Mouse (Mus musculus): ENCODE measurements around the gene Serf2.
"Not testable (repeated sequence)": the region's sequence is repeated elsewhere in the genome, so short reads cannot be mapped to it uniquely, and the experiment has no call there.

Serf2 gene

DNA sequence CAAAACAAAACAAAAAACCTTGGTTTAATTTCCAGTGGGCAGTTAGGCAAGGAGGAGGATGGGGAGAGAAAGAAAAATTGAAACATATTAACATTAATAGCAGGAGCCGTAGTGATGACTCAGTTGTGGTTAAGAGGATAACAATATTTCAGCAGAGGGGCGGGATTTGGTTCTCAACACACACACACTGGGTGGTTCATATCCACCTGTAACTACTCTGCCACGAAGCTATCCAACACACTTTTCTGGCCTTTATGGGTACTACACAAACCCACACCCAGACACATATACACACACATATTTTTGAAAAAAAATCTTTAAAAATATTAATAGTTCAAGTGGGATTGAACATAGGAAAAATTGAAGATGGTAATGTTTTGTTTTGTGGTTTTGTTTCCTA, 2.0 kb upstream of the Serf2 start:
- DNase-seq (ENCODE audit: low spot score in 2 of 2): no peak

DNA sequence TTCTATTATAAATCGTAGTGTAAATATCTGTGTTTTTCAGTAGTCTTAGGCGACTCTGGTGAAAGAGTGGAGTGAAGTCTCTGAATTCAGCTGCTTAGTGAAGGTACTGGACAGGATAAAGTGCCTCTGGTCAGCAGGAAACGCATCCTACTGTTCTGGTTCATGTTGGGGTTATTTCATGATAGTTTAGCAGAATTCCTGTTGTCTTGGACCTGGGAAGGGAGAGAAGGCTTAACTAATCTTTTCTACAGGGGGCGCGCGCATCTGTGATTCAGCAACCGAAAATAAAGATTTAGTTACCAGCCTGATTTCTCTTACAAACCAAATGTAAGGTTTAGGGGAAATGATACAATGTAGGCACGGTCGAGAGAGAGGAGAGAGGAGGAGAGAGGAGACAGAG, 859 bp upstream of the Serf2 start:
- peak; percentile 20 to 52 for DNase-seq (ENCODE audit: low spot score in 2 of 2)

DNA sequence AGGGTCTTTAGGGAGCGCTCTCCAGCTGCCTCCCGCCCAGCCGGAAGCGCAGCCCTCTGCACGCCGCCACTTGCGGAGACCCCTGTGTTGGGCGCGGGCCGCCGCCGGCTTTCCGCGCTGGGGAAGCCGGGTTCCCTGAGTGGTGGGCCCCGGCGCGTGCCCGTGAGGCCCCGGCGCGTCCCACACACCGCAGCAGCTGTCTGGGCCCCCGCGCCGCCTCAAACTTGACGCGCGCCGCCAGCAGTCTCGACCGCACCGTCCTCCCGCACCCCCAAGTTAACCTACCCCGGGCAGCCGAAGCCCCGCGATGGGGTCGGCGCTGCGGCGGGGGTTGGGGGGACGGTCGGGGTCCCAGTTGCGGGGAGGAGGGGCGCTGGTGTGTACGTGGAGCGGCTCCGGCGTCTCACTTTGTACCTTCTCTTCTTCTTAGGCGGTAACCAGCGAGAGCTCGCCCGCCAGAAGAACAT, 583 bp downstream of the Serf2 start:
- DNase-seq (ENCODE audit: low spot score in 2 of 2): no peak

DNA sequence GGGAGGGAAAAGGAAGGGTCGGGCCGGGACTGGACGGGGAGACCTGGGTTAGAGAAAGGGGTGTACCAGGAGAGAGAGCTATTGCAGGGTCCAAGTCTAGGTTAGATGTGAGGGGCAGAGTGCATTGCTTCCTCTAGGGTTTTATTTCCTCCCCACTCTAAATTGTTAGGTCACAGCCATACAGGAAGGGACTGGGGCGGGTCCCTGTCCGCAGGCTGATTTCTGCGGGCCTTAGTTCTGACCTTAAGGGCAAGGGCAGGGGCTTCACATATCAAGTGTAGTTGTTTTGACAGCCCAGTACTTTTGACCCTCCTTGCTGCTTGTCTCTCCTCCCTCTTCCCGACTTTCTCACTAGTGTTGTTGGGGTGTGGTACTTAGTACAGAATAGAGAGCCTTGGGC, 1.1 kb downstream of the Serf2 start:
- DNase-seq (ENCODE audit: low spot score in 2 of 2): no peak

DNA sequence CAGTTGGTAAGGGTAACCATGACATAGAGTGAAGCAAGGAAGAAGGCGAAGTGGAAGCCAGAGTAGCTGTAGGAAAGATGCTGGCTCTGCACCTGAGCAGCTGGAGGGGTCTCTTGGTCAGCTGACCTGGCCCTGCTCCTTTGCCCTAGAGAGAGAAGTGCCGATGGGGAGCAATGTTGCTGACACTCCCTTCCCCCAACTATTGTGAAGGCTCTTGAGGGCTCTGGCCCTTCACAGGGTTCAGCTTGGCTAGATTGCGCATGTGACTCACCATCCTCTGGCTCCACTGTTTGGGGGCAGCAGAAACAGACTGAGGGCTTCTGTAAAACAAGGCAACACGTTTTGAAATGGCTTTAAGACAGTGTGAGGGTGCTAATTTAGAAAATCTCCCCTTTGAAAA, 3.4 kb downstream of the Serf2 start:
- DNase-seq (ENCODE audit: low spot score in 2 of 2): no peak

DNA sequence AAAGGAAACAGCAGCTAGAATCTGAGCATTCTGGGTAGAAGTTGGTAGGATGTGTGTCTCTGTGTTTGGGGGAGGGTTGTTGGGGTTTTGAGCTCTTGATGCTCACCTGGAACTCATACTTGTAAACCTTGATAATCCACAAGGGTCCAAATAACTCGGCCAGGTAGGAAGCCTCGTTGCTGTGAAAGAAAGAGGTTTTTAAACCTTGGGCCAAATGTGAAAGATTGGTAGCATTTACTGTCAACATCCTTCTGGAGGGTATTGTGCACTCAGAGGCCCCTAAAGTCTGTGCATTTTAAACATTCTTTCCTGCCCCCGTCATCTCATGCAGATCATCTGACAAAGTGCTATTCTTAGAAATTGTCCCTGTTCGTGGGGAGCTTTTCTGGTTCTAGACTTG, 4.0 kb downstream of the Serf2 start, which contains the start of gene Hypk:
Gene Hypk (plus strand): TSS at position 301 of the 400 bp plus-strand sequence.
- no peak for DNase-seq (ENCODE audit: low spot score in 2 of 2)

DNA sequence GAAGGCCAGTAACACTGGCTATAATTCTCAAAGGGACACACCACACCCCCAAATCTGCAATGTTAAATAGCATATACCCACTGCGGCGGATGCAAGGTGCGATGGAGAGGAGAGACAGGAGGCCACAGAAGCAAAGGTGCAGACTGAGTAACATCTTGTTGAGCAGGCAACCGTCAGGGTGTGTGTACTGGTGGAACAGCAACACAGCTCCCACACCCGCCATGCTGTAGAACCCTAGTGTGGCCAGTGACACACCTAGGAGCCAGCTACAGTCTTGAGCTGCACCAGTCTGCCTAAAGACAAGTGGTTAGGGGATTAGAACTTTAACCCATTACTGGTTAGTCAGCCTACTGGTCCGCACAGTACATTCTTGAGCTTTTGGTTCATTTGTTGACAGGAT, 4.9 kb downstream of the Serf2 start:
- DNase-seq (ENCODE audit: low spot score in 2 of 2): no peak

DNA sequence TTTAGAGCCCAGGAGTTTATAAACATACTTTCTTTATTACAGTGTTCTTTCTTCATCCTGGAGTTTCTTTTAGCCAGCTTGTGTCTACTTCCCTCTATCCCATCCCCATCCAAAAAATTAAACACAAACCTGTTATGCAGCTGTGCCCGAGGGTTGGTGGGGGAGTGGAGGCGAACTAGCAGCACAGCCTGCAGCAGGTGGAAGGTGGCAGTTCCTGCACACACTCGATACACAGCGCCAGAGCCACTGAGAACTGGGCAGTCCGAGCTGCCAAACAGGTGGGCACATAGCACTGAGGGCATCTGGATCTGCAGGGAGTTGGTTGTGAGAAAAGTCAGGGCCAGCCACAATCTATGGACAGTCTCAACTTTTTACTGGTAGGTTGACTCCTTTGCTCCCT, 6.5 kb downstream of the Serf2 start:
- no peak for DNase-seq (ENCODE audit: low spot score in 2 of 2)

DNA sequence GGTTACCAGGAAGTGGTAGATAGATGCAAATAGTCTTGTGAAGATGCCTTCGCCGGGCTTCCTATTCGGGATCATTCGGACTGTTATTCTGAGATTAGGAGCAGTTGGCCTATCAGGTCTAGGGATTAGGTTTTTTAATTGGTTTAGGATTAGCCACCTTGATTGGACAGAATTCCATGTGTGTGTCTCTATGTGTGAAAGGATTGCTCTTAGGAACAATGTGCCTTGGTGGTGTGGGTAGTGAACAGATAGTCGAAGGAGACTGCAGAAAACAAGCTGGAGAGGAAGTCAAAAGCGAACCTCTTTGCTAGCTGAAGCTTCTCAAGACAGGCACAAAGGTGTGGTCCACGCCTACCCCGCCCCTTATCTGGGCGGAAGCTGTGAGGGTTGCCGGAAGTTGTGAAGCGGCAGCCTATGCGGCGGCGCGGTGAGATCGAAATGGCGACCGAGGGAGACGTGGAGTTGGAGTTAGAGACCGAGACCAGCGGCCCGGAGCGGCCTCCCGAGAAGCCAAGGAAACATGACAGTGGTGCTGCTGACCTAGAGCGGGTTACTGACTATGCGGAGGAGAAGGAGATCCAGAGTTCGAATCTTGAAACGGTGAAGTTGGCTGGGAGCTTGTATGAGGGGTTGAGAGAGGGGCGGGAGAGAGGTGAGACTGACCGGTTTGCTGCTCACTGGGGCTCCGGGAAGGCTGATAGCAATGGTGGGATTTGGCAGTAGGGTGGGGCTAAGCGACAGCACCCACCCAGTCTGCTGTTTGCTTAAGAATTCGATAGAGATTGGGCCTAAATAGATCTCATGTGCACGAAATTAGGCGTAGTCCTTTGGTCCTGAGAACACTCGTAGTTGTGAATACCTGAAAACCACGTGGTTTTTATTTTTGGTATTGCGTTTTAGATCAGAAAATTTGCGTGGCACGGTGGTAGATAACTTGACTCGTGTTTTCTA, 8.0 kb downstream of the Serf2 start, which contains the start of gene Serinc4:
Gene Serinc4 (minus strand): TSS at position 90 of the 951 bp plus-strand sequence.
- DNase-seq (ENCODE audit: low spot score in 2 of 2): peak; percentile 82 to 83

DNA sequence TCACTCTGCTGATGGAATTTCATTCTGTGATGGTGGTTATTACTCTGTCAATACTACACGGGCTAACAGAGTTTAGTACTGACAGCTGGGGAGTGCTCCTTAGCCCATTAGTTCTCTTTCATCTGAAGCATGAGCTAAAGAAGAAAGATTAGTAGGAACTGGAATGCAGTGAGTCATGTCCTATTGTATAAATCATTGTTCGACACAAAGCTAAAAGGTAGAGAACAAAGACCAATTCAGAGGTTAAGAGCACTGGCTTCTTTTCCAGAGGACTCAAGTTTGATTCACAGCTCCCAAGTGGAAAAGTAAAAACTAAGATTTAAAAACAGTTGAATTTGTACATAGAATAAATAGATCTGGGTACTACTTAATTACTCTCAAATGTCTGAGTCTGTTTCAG, 11.1 kb downstream of the Serf2 start:
- no peak for DNase-seq (ENCODE audit: low spot score in 2 of 2)

DNA sequence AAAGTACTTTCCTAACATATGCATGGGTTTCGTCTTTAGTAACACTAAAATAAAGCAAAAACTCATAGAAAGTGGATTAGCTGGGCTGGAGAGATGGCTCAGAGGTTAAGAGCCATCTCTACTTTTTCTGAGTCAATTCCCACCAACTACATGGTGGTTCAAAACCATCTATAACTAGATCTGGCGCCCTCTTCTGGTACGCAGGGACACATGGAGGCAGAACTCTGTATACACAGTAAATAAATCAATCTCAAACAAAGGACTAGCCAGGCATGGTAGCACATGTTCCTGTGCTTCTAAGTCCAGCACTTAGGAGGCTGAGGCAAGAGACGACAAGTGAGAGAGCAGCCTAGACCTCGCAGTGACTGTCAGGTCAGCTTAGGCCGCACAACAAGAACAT, 20.0 kb downstream of the Serf2 start:
- not testable (repeated sequence) for DNase-seq (ENCODE audit: low spot score in 2 of 2)

DNA sequence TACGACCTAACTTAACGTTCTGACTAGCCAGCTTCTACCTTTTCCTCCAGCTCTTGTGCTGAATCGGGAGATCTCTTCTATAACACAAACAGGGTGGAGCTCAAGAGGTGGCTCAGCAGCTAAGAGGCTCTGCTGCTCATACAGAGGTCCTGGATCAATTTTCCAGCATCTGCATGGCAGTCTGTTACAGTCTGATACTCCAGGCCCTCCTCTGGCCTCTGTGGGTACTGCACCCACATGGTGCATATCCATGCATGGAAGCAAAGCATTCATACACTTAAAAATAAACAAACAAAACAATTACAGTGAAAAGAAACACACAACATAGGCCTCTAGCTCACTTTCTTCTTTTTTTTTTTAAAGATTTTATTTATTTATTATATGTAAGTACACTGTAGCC, 23.8 kb downstream of the Serf2 start:
- DNase-seq (ENCODE audit: low spot score in 2 of 2): not testable (repeated sequence)

DNA sequence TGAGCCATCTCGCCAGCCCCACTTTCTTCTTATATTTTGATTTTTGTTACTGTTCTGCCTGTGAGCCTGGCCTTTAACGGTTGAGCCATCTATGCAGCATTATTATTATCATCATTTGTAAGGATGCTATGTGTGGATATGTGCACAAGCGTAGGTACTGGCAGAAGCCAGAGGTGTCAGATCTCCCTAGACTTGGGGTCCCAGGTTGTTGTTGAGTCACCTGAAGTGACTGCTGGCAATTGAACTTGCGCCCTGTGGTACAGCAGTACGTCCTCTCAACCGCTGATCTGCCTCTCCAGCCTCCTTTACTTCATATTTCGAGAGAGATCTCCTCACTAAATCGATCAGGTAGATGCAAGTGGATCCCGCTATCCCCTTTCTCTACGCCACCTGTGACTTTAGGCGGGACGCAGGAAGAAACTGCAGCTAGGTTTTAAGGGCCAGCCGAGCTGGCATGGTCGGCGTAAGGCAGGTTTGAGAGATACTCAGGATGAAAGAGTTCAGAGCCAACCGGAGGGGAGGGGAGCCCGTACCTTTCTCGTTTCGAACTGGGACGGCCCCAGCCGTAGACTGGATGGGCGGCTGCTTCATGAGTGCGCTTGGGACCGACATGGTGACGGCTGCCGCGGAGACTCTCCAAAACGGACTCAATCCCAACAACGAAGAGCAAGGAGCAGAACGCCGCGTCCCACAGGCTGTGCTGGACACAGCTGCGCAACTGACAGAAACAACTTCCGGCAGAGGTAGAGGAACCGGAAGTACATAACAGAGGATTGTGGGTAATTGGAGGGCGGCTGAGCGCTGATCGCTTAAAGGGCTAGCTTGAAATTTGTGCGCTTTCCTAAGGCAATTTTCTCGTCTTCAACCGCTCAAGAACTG, 24.5 kb downstream of the Serf2 start, which contains the start of gene Mfap1b:
Gene Mfap1b (minus strand): TSS at position 767 of the 879 bp plus-strand sequence.
- DNase-seq (ENCODE audit: low spot score in 2 of 2): peak; percentile 66 to 72

DNA sequence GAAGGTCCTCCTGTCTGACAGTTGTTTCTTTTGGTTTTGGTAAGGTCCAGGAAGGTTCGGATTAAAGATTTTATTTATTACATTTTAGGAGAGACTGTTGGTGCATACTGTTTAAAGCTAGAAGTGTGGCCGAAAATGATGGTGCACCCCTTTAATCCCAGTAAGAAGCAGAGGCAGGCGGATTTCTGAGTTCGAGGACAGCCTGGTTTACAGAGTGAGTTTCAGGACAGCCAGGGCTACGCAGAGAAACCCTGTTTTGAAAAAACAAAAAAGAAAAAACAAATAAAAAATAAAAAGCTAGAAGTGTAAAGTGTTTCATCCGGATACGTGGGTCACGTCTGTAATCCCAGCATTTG, 25.2 kb downstream of the Serf2 start:
- DNase-seq (ENCODE audit: low spot score in 2 of 2): no peak

DNA sequence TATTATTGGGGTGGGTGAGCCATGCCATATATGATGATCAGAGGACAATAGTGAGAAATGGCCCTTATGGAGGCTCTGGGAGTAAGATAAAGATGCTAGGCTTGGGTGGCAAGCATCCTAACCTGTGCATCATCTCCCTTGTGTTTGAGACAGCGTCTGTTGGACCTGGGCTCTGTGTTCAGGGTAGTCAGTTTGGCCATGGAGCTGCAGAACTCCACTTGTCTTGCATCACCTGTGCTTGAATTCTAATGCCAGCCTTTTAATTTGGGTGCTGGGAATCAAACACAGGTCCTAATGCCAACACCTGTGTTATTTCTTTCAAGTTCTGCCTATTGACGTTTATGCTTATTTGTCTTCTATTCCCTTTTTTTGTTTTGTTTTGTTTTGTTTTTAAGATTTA, 26.3 kb downstream of the Serf2 start:
- DNase-seq (ENCODE audit: low spot score in 2 of 2): not testable (repeated sequence)

DNA sequence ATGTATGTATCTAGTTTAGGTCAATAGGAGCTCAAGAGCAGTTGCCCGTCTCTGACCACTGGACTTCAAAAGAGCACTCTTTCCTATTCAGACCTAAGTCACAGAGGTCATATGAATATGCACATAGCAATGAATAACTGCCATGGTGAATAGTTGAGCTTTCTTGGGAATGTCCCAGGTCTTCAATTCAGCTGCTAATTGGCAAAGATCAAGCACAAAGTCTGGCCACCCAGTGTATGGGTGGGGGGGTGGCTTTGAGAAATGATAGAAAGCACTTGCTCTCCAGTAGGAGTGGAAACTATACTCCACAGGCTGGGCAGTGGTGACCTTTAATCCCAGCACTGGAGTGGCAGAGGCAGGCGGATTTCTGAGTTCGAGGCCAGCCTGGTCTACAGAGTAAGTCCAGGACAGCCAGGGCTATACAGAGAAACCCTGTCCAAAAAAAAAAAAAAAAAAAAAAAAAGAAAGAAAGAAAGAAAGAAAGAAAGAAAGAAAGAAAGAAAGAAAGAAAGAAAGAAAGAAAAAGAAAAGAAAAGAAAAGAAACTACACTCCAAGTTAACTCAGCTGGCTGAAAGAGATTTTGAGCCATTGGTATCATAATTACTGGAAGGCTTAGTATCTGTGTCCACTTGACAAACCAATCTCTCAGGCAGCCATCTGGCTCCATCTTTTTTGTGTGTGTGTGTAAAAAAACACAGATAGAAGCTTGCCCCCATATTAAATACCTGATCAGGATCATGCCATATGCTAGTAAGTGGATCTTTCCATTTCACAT, 28.7 kb downstream of the Serf2 start:
- no peak for DNase-seq (ENCODE audit: low spot score in 2 of 2)

DNA sequence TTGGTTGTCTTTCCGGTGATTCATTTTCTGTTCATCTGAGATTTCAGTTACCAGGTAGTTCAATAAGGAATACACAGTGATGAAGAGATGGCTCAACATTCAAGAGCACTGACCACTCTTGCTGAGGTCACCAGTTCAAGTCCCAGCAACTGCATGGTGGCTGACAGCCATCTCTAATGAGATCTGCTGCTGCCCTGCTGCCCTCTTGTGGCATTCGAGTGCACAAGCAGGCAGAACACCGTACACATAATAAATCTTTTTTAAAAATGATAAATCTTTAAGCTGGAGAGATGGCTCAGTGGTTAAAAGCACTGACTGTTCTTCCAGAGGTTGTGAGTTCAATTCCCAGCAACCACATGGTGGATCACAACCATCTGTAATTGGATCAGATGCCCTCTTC, 31.5 kb downstream of the Serf2 start:
- DNase-seq (ENCODE audit: low spot score in 2 of 2): peak in 1 of 2 experiments; percentile 49

DNA sequence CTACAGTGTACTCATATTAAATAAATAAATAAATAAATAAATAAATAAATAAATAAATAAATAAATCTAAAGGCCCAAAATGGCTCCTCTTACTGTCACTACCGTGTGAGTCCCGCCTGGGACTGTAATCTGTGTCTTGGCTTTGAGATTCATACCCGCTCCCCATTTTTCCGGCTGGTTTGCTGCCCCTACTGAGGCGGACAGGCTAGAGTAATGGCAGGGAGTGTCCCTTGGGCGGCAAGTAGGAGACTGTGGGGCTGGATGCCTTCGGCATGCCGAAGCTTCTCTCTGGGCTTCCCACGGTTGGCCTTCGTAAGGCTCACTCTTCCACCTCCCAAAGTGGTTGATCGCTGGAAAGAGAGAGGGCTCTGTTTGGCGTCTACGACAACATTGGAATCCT, 31.9 kb downstream of the Serf2 start:
- not testable (repeated sequence) for DNase-seq (ENCODE audit: low spot score in 2 of 2)

DNA sequence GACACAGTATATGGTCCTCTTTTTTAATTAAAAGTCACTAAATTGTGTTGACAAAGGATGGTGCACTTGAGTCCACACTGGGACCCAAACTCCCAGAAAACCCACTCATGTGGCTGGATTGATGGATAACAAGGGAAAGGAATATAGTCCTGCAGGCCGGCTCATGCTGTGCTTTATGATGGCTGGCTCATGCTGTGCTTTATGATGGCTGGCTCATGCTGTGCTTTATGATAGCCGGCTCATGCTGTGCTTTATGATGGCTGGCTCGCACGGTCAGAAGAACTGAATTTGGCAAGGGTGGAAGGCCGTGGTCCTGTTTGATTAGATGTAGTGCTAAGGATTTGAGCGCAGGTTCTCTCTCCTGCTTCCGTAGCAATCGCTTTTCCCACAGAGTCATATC, 34.6 kb downstream of the Serf2 start:
- no peak for DNase-seq (ENCODE audit: low spot score in 2 of 2)

DNA sequence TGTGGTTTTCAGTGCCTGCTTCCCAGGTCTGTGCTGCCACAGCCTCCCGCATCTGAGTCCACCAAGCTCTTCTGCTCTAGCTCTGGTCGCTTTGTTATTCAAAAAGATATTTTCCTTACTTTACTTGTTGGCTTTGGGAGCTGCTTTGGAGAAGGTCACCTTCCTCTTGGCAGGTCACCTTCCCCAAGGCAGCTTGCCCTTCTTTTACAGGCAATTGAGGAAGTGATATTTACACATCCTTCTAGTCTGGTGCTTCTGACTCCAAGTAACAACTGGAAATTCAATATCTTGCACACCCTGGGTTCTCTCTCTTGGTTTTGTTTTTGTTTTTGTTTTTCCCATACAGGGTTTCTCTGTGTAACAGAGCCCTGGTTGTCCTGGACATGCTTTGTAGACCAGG, 35.4 kb downstream of the Serf2 start:
- not testable (repeated sequence) for DNase-seq (ENCODE audit: low spot score in 2 of 2)

DNA sequence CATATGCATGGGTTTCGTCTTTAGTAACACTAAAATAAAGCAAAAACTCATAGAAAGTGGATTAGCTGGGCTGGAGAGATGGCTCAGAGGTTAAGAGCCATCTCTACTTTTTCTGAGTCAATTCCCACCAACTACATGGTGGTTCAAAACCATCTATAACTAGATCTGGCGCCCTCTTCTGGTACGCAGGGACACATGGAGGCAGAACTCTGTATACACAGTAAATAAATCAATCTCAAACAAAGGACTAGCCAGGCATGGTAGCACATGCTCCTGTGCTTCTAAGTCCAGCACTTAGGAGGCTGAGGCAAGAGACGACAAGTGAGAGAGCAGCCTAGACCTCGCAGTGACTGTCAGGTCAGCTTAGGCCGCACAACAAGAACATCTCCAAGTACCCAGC, 52.6 kb downstream of the Serf2 start:
- not testable (repeated sequence) for DNase-seq (ENCODE audit: low spot score in 2 of 2)
